8 mouse cellular contexts compared by ENCODE assay signal in the genomic region with DNA sequence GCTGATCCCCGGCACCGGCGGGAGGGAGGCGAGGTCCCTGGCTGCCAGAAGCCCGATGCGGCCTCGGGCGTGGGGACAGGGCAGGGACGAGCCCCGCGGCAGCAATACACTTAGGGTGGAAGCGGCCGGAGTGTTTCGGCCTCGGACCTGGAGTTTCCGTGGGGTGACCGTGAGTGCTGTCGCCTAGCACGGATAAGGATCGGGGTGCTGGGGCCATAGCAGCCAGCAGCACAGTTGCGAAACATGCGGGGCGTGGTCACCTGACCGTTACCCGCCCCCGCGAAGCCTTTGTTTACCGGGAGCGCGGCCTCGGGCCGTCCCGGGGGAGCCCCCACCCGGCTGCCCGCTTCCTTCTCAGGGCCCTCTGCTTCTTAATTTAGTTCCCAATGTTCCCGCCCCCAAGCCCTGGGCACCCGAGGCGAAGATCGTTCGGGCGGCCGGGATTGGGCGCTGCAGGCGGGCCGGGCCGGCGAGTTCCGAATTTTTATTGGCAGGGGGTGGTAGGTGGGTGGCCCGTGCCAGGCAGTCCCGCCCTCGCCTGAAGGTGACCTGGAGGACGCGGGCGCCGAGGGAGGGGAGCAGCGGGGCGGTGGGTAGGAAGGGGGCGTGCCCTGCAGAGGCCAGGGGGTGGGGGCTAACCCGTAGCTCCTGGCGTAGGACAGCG. TPM values are rescaled to one million over a fixed set of nuclear protein-coding genes. Genes with fewer than 3 reads are reported as not detected.
DNase-seq lines count a peak whose midpoint lies in the region; ATAC-seq and TF ChIP-seq lines count a peak whose summit lies in the region.

No protein-coding gene starts in this region.

- peak overlapping the region; percentile 88 for H3K27ac ChIP-seq in ES-E14 (ENCODE audit: insufficient read depth, low read depth, low read length, poor library complexity, severe bottlenecking)
- peak overlapping the region; percentile 97 for H3K27ac ChIP-seq in forebrain, embryonic 16.5 days (ENCODE audit: low read length)
- H3K27ac ChIP-seq in lung, embryonic 15.5 days, result peak overlapping the region; percentile 98

- peak overlapping the region; percentile 78 to 88 for H3K4me3 ChIP-seq in ES-E14 (ENCODE audit: insufficient read depth in 1 of 2, low read depth in 1 of 2, low read length in 2 of 2, poor library complexity in 1 of 2, severe bottlenecking in 1 of 2)
- H3K4me3 ChIP-seq in forebrain, embryonic 16.5 days (replicated peaks; ENCODE audit: low read length), result peak overlapping the region; percentile 80
- H3K4me3 ChIP-seq in lung, embryonic 15.5 days, result peak overlapping the region; percentile 72

- DNase-seq in ES-E14 (ENCODE audit: low read depth, low spot score), result peak; percentile 92
- peak; percentile 93 for DNase-seq in cerebellum, adult 11-12 months
- DNase-seq in heart, postnatal 4 days, result peak; percentile 97
- peak; percentile 88 to 90 for DNase-seq in layer of hippocampus, adult 8-10 months (ENCODE audit: low spot score in 2 of 2)
- DNase-seq in ovary, adult 18-20 months (ENCODE audit: low spot score), result peak; percentile 94
- peak; percentile 88 for DNase-seq in thymus, postnatal 0 days (ENCODE audit: low spot score)

- in situ Hi-C loops in ES-E14 (cut with MboI; ENCODE audit: low sequenced_read_pairs in 2 of 2, unreplicated experiment in 2 of 2), result no loop called here

- H3K4me2 ChIP-seq in forebrain, embryonic 16.5 days (ENCODE audit: low read length), result peak overlapping the region; percentile 64
- H3K4me2 ChIP-seq in lung, embryonic 15.5 days, result peak overlapping the region; percentile 54

- ATAC-seq in forebrain, embryonic 16.5 days, result peak; percentile 84
- ATAC-seq in lung, embryonic 15.5 days (ENCODE audit: borderline replicate concordance, extremely low read depth, low FRiP score, low TSS enrichment), result peak; percentile 95

- peaks cover 0 to 2% of the 10 kb centered on the region in 2 experiments; a peak in 1 of 4 replicates for H3K4me1 ChIP-seq in ES-E14 (ENCODE audit: control insufficient read depth in 2 of 2, insufficient read depth in 2 of 2, low read length in 2 of 2, poor library complexity in 1 of 2)
- H3K4me1 ChIP-seq in forebrain, embryonic 16.5 days (replicated peaks; ENCODE audit: control insufficient read depth, insufficient read depth, low read length), result peaks cover 10% of the 10 kb centered on the region
- no peaks in the 10 kb centered on the region for H3K4me1 ChIP-seq in lung, embryonic 15.5 days

- H3K9me3 ChIP-seq in ES-E14 (ENCODE audit: control insufficient read depth, insufficient read depth, low read depth, low read length), result no peaks in the 10 kb centered on the region
- H3K9me3 ChIP-seq in forebrain, embryonic 16.5 days (ENCODE audit: control insufficient read depth, low read length), result 0 out of 2 replicates have a peak, but pooled peaks cover 2% of the 10 kb centered on the region
- no peaks in the 10 kb centered on the region for H3K9me3 ChIP-seq in lung, embryonic 15.5 days

- no peaks in the 10 kb centered on the region for H3K27me3 ChIP-seq in forebrain, embryonic 16.5 days (replicated peaks; ENCODE audit: control insufficient read depth, insufficient read depth, low read length)
- no peaks in the 10 kb centered on the region for H3K27me3 ChIP-seq in lung, embryonic 15.5 days

- no peaks in the 10 kb centered on the region; the same call in 1 of the 2 replicates for H3K36me3 ChIP-seq in ES-E14 (ENCODE audit: control insufficient read depth, insufficient read depth, low read length, poor library complexity, severe bottlenecking)
- H3K36me3 ChIP-seq in forebrain, embryonic 16.5 days (ENCODE audit: control insufficient read depth, insufficient read depth), result peaks cover 10% of the 10 kb centered on the region
- peaks cover 5% of the 10 kb centered on the region; the same call in 1 of the 2 replicates for H3K36me3 ChIP-seq in lung, embryonic 15.5 days

- peak overlapping the region; percentile 89 for H3K9ac ChIP-seq in ES-E14 (ENCODE audit: insufficient read depth, low read depth, low read length, poor library complexity, severe bottlenecking)
- peak overlapping the region; percentile 94 for H3K9ac ChIP-seq in forebrain, embryonic 16.5 days (replicated peaks; ENCODE audit: low read depth, low read length)
- peak overlapping the region; percentile 82 for H3K9ac ChIP-seq in lung, embryonic 15.5 days

- WGBS in forebrain, embryonic 16.5 days, result under 1% methylated on average over 61 of the region's 61 CpGs
- WGBS in lung, embryonic 15.5 days, result under 1% methylated on average over 61 of the region's 61 CpGs

TF ChIP-seq in ES-E14, 5 proteins besides CTCF, POLR2A, EP300 and RAD21:
- TF ChIP-seq ZC3H11A (IDR thresholded peaks at IDR 0.05; ENCODE audit: borderline replicate concordance, low read depth, low read length) (no peak), HCFC1 (IDR thresholded peaks at IDR 0.05; ENCODE audit: borderline replicate concordance, insufficient read depth, low read length) (no peak), CHD2 (IDR thresholded peaks at IDR 0.05; ENCODE audit: low read depth, low read length) (no peak), MAFK (IDR thresholded peaks at IDR 0.05; ENCODE audit: insufficient read depth, low read depth, low read length) (no peak), ZNF384 (IDR thresholded peaks at IDR 0.05; ENCODE audit: low read depth, low read length) (no peak)
TF ChIP-seq in ES-E14: peak in this region for 0.

RNA-seq across cellular contexts. Expression of a gene that starts 0.5 kb away (rescaled TPM):
- 21.9 and 32.2 TPM in 2 replicates for total RNA-seq in ES-E14 (2012; rRNA removed)
- polyA plus RNA-seq in forebrain, embryonic 16.5 days (2015; fragmentation: Nextera tagmentation; extraction: Ambion mirVana), result 69.5 and 81.2 TPM in 2 replicates
- 100 to 1,000 TPM in 1 of 2 experiments, 10 to 100 TPM in 1; 96.1 to 104 TPM for total RNA-seq in heart, postnatal 4 days (2021)
- total RNA-seq in layer of hippocampus, adult 8-10 months (2022), result 10 to 100 TPM; 76.2 to 95.8 (median 85.2) TPM
- 26.5 and 31.3 TPM in 2 replicates for polyA plus RNA-seq in lung, embryonic 15.5 days (2015; fragmentation: Nextera tagmentation; extraction: Ambion mirVana)
- 29.2 and 29.5 TPM in 2 replicates for polyA plus RNA-seq in thymus, postnatal 0 days (2015; fragmentation: Nextera tagmentation; extraction: Ambion mirVana)

RNA-seq across cellular contexts. Expression of a gene that starts 43.0 kb away (rescaled TPM):
- 52.1 and 63.7 TPM in 2 replicates for total RNA-seq in ES-E14 (2012; rRNA removed)
- 25.6 and 28.9 TPM in 2 replicates for polyA plus RNA-seq in forebrain, embryonic 16.5 days (2015; fragmentation: Nextera tagmentation; extraction: Ambion mirVana)
- total RNA-seq in heart, postnatal 4 days (2021), result 10 to 100 TPM; 36.0 to 36.2 TPM
- 10 to 100 TPM; 32.7 to 58.6 (median 42.8) TPM for total RNA-seq in layer of hippocampus, adult 8-10 months (2022)
- polyA plus RNA-seq in lung, embryonic 15.5 days (2015; fragmentation: Nextera tagmentation; extraction: Ambion mirVana), result 32.8 and 35.9 TPM in 2 replicates
- 8.9 and 9.9 TPM in 2 replicates for polyA plus RNA-seq in thymus, postnatal 0 days (2015; fragmentation: Nextera tagmentation; extraction: Ambion mirVana)

Comparison
In these comparisons a context has a peak if more than half of its experiments do, and no peak if none do; other contexts are left out.
1. Peak in every context shown above with its lines: DNase-seq, ATAC-seq, H3K4me3 ChIP-seq and H3K27ac ChIP-seq.